Mouse (Mus musculus) MEL (cell line): ENCODE results near the gene Hoxb1. TPM values are rescaled to one million over a fixed set of nuclear protein-coding genes. Genes with fewer than 3 reads are reported as not detected.

ENCODE experiments used
- DNase-seq: peaks from one replicate; pipeline ENCODE4 v3.0.0; 2011; ENCODE audit warnings: low read depth, low spot score
- H3K27ac ChIP-seq: 2 replicates; pipeline ENCODE4 v1.5.1; 2012; ENCODE audit warnings: low read depth, mild to moderate bottlenecking, control low read depth, low read length, moderate library complexity; ENCODE audit not compliant: control insufficient read depth
- H3K27me3 ChIP-seq, 2 experiments: fragments of 150-350 bp in 1 of 2; sonication (generic) in 1 of 2; 2 replicates each; pipeline ENCODE4 v1.6.1; 2012; ENCODE audit warnings: low read length in 2 of 2, mild to moderate bottlenecking in 2 of 2, improper control_type of control experiment in 1 of 2, moderate library complexity in 1 of 2; ENCODE audit not compliant: insufficient read depth in 2 of 2, control insufficient read depth in 1 of 2
- H3K36me3 ChIP-seq, 2 experiments: 2 replicates each; pipeline ENCODE4 v1.6.1; 2012 to 2014; ENCODE audit warnings: low read length in 2 of 2, improper control_type of control experiment in 1 of 2, inconsistent platforms in 1 of 2, mild to moderate bottlenecking in 1 of 2; ENCODE audit not compliant: insufficient read depth in 2 of 2, control insufficient read depth in 1 of 2
- H3K4me1 ChIP-seq, 2 experiments: fragments of 150-350 bp in 1 of 2; sonication (generic) in 1 of 2; 2 replicates each; pipeline ENCODE4 v1.6.1; 2012; ENCODE audit warnings: low read length in 2 of 2, improper control_type of control experiment in 1 of 2, mild to moderate bottlenecking in 1 of 2; ENCODE audit not compliant: insufficient read depth in 2 of 2, control insufficient read depth in 1 of 2
- H3K4me3 ChIP-seq, 2 experiments: fragments of 150-350 bp in 1 of 2; sonication (generic) in 1 of 2; 2 replicates each; pipeline ENCODE4 v1.5.1; 2012; ENCODE audit warnings: low read depth in 2 of 2, low read length in 2 of 2, mild to moderate bottlenecking in 2 of 2, moderate library complexity in 2 of 2, control low read depth in 1 of 2, improper control_type of control experiment in 1 of 2; ENCODE audit not compliant: control insufficient read depth in 1 of 2, insufficient read depth in 1 of 2
- H3K79me2 ChIP-seq: 2 replicates; pipeline ENCODE4 v1.6.1; 2012; ENCODE audit warnings: mild to moderate bottlenecking, low read length, moderate library complexity; ENCODE audit not compliant: control insufficient read depth, poor library complexity, insufficient read depth
- H3K9ac ChIP-seq: 2 replicates; pipeline ENCODE4 v1.6.1; 2012; ENCODE audit warnings: low read depth, mild to moderate bottlenecking, control low read depth, low read length, moderate library complexity; ENCODE audit not compliant: control insufficient read depth, poor library complexity, severe bottlenecking
- H3K9me3 ChIP-seq: fragments of 150-350 bp; sonication (generic); replicated peaks from 2 replicates; pipeline ENCODE4 v1.6.1; 2012; ENCODE audit warnings: mild to moderate bottlenecking, low read length, improper control_type of control experiment, moderate library complexity; ENCODE audit not compliant: insufficient read depth
- CHD1 ChIP-seq: IDR thresholded peaks from 2 replicates; pipeline ENCODE4 v1.6.1; 2012; ENCODE audit warnings: low read depth, mild to moderate bottlenecking, inconsistent platforms, low read length, improper control_type of control experiment
- CHD2 ChIP-seq: IDR thresholded peaks from 2 replicates; pipeline ENCODE4 v1.6.1; 2011; ENCODE audit warnings: low read length, improper control_type of control experiment
- ELF1 ChIP-seq: IDR thresholded peaks from 2 replicates; pipeline ENCODE4 v1.6.1; 2014; ENCODE audit warnings: low read depth, mild to moderate bottlenecking, inconsistent platforms, low read length, improper control_type of control experiment, moderate library complexity
- GABPA ChIP-seq: IDR thresholded peaks from 2 replicates; pipeline ENCODE4 v1.6.1; 2012; ENCODE audit warnings: low read depth, mild to moderate bottlenecking, inconsistent platforms, low read length, improper control_type of control experiment, moderate library complexity
- GATA1 ChIP-seq: IDR thresholded peaks from 2 replicates; pipeline ENCODE4 v1.6.1; 2011; ENCODE audit warnings: low read depth, low read length, improper control_type of control experiment
- HCFC1 ChIP-seq: IDR thresholded peaks from 2 replicates; pipeline ENCODE4 v1.6.1; 2012; ENCODE audit warnings: low read depth, mild to moderate bottlenecking, inconsistent platforms, low read length, improper control_type of control experiment, moderate library complexity
- KAT2A ChIP-seq: conservative IDR thresholded peaks from 2 replicates; pipeline ENCODE4 v1.6.1; 2012; ENCODE audit warnings: low read depth, low read length, improper control_type of control experiment, inconsistent platforms
- MAFK ChIP-seq: IDR thresholded peaks from 2 replicates; pipeline ENCODE4 v1.6.1; 2011; ENCODE audit warnings: low read depth, mild to moderate bottlenecking, low read length, improper control_type of control experiment, borderline replicate concordance
- MAZ ChIP-seq: IDR thresholded peaks from 2 replicates; pipeline ENCODE4 v1.6.1; 2012; ENCODE audit warnings: low read depth, mild to moderate bottlenecking, inconsistent platforms, low read length, improper control_type of control experiment
- MYB ChIP-seq: IDR thresholded peaks from 2 replicates; pipeline ENCODE4 v1.6.1; 2011; ENCODE audit warnings: mild to moderate bottlenecking, low read depth, low read length, improper control_type of control experiment
- NELFE ChIP-seq: IDR thresholded peaks from 2 replicates; pipeline ENCODE4 v1.6.1; 2011; ENCODE audit warnings: low read depth, low read length, improper control_type of control experiment
- POLR2A ChIP-seq, 2 experiments: IDR thresholded peaks; 2 replicates each; pipeline ENCODE4 v1.6.1; 2011 to 2012; ENCODE audit warnings: low read length in 2 of 2, mild to moderate bottlenecking in 2 of 2, control low read depth in 1 of 2, improper control_type of control experiment in 1 of 2, low read depth in 1 of 2, moderate library complexity in 1 of 2; ENCODE audit not compliant: control insufficient read depth in 1 of 2, insufficient read depth in 1 of 2, poor library complexity in 1 of 2
- RAD21 ChIP-seq: IDR thresholded peaks from 2 replicates; pipeline ENCODE4 v1.6.1; 2011; ENCODE audit warnings: mild to moderate bottlenecking, low read depth, low read length, improper control_type of control experiment
- SIN3A ChIP-seq: IDR thresholded peaks from 2 replicates; pipeline ENCODE4 v1.6.1; 2012; ENCODE audit warnings: low read length, improper control_type of control experiment, inconsistent platforms
- TCF12 ChIP-seq: IDR thresholded peaks from 2 replicates; pipeline ENCODE4 v1.6.1; 2014; ENCODE audit warnings: low read depth, mild to moderate bottlenecking, inconsistent platforms, low read length, improper control_type of control experiment, moderate library complexity
- USF2 ChIP-seq, 2 experiments: IDR thresholded peaks; 2 replicates each; pipeline ENCODE4 v1.6.1; 2011 to 2012; ENCODE audit warnings: improper control_type of control experiment in 2 of 2, low read length in 2 of 2, borderline replicate concordance in 1 of 2, inconsistent platforms in 1 of 2, low read depth in 1 of 2, mild to moderate bottlenecking in 1 of 2; ENCODE audit not compliant: insufficient read depth in 1 of 2
- ZC3H11A ChIP-seq: IDR thresholded peaks from 2 replicates; pipeline ENCODE4 v1.6.1; 2012; ENCODE audit warnings: low read depth, mild to moderate bottlenecking, inconsistent platforms, low read length, improper control_type of control experiment
- ZNF384 ChIP-seq: IDR thresholded peaks from 2 replicates; pipeline ENCODE4 v1.6.1; 2012; ENCODE audit warnings: low read depth, mild to moderate bottlenecking, inconsistent platforms, low read length, improper control_type of control experiment
- polyA plus RNA-seq, 2 experiments: library from polyadenylated mRNA; stranded (reverse) in 1 of 2; unstranded in 1 of 2; fragments of >175 nt in 1 of 2; fragments of >200 nt in 1 of 2; gene quantifications; 2 replicates each; pipeline versions ENCODE4 v1.2.1 to v1.2.4; 2012; ENCODE audit warnings: low replicate concordance in 2 of 2, low read depth in 1 of 2; ENCODE audit not compliant: insufficient read length in 2 of 2, insufficient read depth in 1 of 2, missing spikeins in 1 of 2
- total RNA-seq: library from RNA; depleted of rRNA; stranded (reverse); fragments of 300-350 nt; gene quantifications from 2 replicates; pipeline ENCODE4 v1.2.3, GENCODE M21; 2012

Hoxb1 gene
- total and polyA plus RNA-seq, 3 experiments, result not detected

DNA sequence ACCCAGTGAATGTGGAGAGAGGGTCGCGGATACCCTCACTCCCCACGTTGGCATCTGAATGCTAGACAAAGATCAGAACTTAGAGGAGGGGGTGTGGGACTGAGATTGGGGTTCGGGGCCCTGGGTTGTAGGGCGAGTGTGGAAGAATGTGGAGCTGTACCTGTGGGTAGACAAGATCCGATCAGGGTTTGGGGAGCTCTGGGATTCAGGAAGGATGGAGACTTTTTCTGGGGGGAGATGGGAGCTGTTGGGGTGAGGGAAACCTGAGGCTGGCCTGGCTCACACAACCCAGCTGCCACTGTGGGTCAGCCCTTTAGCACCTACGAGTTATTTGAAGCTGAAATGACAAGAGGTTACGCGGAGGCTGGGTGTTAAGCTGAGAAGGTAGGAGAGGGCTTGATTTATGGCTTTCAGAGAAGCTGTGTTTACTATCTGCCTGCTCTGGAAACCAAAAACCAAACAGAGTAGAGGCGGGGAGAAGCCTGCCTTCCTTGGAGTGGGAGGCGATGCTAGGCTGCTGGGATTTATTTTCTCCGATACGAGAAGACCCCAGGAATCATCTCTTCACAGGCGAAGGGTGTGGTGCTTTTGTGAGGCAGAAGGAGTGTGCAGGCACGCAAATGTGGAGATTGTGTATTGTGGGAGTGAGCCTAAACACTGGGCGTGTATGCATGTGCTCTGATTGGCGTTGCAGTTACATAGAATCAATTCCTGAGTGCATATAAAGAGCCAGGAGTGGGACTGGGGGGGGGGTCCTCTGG, 32.1 kb upstream of the Hoxb1 start:
- H3K79me2 ChIP-seq, result no peaks in the 10 kb centered on the region
- no peak overlapping the region for H3K4me3 ChIP-seq
- no peaks in the 10 kb centered on the region for H3K9me3 ChIP-seq
- no peak overlapping the region for H3K9ac ChIP-seq
- H3K36me3 ChIP-seq, result no peaks in the 10 kb centered on the region
- DNase-seq, result no peak
- TF ChIP-seq NELFE (no peak), KAT2A (no peak), MAZ (no peak), GATA1 (no peak), ZNF384 (no peak), MYB (no peak), CHD2 (no peak), TCF12 (no peak), MAFK (no peak), ZC3H11A (no peak), ELF1 (no peak), USF2 (IDR thresholded peaks at IDR 0.05; ENCODE audit: borderline replicate concordance in 1 of 2, insufficient read depth in 1 of 2, low read depth in 1 of 2, low read length in 2 of 2) (no peak), HCFC1 (no peak), POLR2A (IDR thresholded peaks at IDR 0.05; ENCODE audit: control insufficient read depth in 1 of 2, insufficient read depth in 1 of 2, low read depth in 1 of 2, low read length in 2 of 2, poor library complexity in 1 of 2) (no peak)
- H3K27me3 ChIP-seq, result peaks cover 7 to 8% of the 10 kb centered on the region in 2 experiments
- H3K4me1 ChIP-seq, result no peaks in the 10 kb centered on the region
- H3K27ac ChIP-seq, result no peak overlapping the region

DNA sequence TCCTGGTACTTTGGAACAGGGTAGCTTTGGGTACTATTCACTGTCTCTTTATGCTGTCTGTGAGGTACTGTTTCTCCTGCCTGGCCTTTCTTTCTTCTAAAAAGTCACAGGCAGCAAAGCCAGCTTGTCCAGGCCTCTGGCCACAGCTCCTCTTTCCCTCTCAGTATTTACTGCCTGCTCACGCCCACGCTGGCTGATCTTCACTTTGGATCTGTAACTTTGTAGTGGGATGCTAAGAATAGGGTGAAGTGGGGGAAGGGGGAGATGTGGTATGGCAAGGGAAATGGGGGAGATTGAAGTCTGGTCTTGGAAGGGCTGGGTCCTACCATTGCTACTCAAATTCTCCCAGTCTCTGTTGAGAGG, 31.6 kb upstream of the Hoxb1 start:
- H3K4me1 ChIP-seq, result no peaks in the 10 kb centered on the region
- no peaks in the 10 kb centered on the region for H3K79me2 ChIP-seq
- TF ChIP-seq GABPA, result no peak
- TF ChIP-seq SIN3A, result no peak
- TF ChIP-seq CHD1, result no peak
- no peak for TF ChIP-seq ZC3H11A
- no peak for TF ChIP-seq RAD21
- H3K36me3 ChIP-seq, result no peaks in the 10 kb centered on the region
- H3K9ac ChIP-seq, result no peak overlapping the region
- no peak overlapping the region for H3K27ac ChIP-seq
- H3K27me3 ChIP-seq, result peaks cover 7 to 8% of the 10 kb centered on the region in 2 experiments
- no peaks in the 10 kb centered on the region for H3K9me3 ChIP-seq
- no peak overlapping the region for H3K4me3 ChIP-seq
- no peak for DNase-seq
